Mouse (Mus musculus) lung, adult 2 months (tissue): ENCODE results near the gene Ddx11. TPM values are rescaled to one million over a fixed set of nuclear protein-coding genes. Genes with fewer than 3 reads are reported as not detected.

Experiments used
- DNase-seq: peaks from one replicate; pipeline ENCODE4 v3.0.0; 2022
- H3K4me1 ChIP-seq: fragments of 200-500 bp; 2 replicates; pipeline ENCODE4 v1.6.1; 2011; ENCODE audit warnings: low read length; ENCODE audit not compliant: control insufficient read depth, insufficient read depth
- H3K4me3 ChIP-seq: fragments of 200-500 bp; replicated peaks from 2 replicates; pipeline ENCODE3; 2011; ENCODE audit warnings: low read depth, mild to moderate bottlenecking, control low read depth, low read length; ENCODE audit errors: extremely low read depth
- CTCF ChIP-seq: fragments of 200-500 bp; IDR thresholded peaks from 2 replicates; pipeline ENCODE4 v1.5.1; 2011; ENCODE audit warnings: mild to moderate bottlenecking, low read length, control low read depth; ENCODE audit not compliant: insufficient read depth
- POLR2A ChIP-seq: fragments of 200-500 bp; IDR thresholded peaks from 2 replicates; pipeline ENCODE4 v1.6.1; 2011; ENCODE audit warnings: low read depth, mild to moderate bottlenecking, control low read depth, low read length, borderline replicate concordance; ENCODE audit errors: extremely low read depth
- WGBS: fragments of 180-500 bp; shearing (Covaris S2); methylation state at CpG from one replicate; pipeline ENCODE4 v1.1.7; 2018; 5-methylcytosine and 5-hydroxymethylcytosine counted together
- polyA plus RNA-seq: library from polyadenylated mRNA; depleted of rRNA; stranded (reverse); fragments of >200 nt; gene quantifications from 2 replicates; pipeline ENCODE4 v1.2.3, GENCODE M21; 2012

Gene Ddx11
- polyA plus RNA-seq, 1 experiment: 4.4 TPM

DNA sequence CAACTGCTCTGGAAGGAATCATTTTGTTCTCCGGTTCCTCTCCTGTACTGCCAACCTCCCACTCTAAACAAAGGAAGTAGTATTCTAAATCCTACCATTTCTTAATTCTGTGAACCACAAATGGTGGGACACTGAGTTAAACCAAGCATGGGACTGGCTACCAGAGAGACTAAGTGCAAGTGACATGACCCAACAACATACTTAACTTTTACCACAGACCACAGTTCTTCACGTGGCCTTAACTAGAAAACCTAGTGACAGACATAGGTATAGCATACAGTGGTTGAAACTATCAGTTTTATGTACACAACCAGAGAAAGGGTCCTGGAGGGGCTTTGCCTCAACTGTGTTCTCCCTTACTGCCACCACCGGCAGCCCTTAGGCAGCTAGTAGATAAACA is 30.7 kb upstream of the Ddx11 start:
- peaks cover 9% of the 10 kb centered on the region for H3K4me1 ChIP-seq
- TF ChIP-seq CTCF (no peak), POLR2A (no peak)
- no peak for DNase-seq
- WGBS: 47% methylated on average over 3 of the region's 3 CpGs
- no peak overlapping the region for H3K4me3 ChIP-seq

- peak overlapping the region; percentile 91 for H3K4me3 ChIP-seq
- H3K4me1 ChIP-seq: peaks cover 7% of the 10 kb centered on the region
- TF ChIP-seq POLR2A (no peak), CTCF (no peak)
- WGBS: under 1% methylated on average over 41 of the region's 41 CpGs
- DNase-seq: peak; percentile 80
Observed at GRCm38 (mm10) chr17:66100566-66101379, 22.5 kb upstream of the Ddx11 start.

- TF ChIP-seq CTCF: peak; percentile 73
- TF ChIP-seq POLR2A: peak; percentile 62; the same call in 1 of the 2 replicates
- Histone ChIP-seq H3K4me1 (peaks cover 7% of the 10 kb centered on the region), H3K4me3 (peak within 1 kb of the TSS; percentile 91)
- peak; percentile 86 for DNase-seq
- under 1% methylated on average over 67 of the region's 67 CpGs for WGBS
Observed at GRCm38 (mm10) chr17:66101380-66102330, 21.7 kb upstream of the Ddx11 start, which contains the start of gene Ndufv2. Ndufv2 (minus strand) TSS chr17:66101559.

GRCm38 (mm10) chr17:66104076-66104475 is 19.2 kb upstream of the Ddx11 start:
- DNase-seq: no peak
- no peak for TF ChIP-seq POLR2A
- TF ChIP-seq CTCF: no peak
- no peak overlapping the region for H3K4me3 ChIP-seq
- H3K4me1 ChIP-seq: peaks cover 7% of the 10 kb centered on the region
- 84% methylated on average over 7 of the region's 7 CpGs for WGBS

DNA sequence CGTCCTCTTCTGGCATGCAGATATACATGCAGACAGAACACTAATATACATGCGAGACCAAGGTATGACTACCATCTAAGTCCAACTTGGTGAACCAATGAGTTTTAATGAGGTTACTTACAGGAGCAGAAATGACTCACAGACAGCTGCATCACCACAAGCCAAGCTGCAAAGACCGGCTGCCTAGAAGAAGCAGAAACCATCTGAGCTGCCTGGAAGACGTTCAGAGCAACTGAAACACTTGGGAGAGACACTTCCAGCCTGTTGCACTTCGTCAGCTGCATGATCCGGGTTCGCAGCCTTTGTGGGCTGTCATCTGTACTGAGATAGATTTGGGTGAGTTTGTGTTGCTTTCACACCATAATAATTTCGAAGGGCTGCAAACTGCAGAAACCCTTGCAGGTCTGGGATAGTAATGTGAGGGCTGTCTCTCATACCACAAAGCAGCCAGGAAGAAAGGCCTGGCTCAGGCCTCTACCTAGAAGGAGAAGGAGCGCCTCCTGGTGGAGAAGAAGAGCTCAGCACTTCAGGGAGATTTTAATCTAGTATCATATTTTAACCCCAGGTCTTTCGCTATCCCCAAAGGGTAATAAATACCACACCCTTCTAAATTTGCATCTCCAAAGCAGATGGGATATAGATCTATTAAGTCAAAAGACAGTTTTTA is 16.6 kb upstream of the Ddx11 start:
- 47% methylated on average over 10 of the region's 10 CpGs for WGBS
- TF ChIP-seq CTCF (peak; percentile 79), POLR2A (no peak)
- peak; percentile 51 for DNase-seq
- Histone ChIP-seq H3K4me3 (no peak overlapping the region), H3K4me1 (no peaks in the 10 kb centered on the region)

DNA sequence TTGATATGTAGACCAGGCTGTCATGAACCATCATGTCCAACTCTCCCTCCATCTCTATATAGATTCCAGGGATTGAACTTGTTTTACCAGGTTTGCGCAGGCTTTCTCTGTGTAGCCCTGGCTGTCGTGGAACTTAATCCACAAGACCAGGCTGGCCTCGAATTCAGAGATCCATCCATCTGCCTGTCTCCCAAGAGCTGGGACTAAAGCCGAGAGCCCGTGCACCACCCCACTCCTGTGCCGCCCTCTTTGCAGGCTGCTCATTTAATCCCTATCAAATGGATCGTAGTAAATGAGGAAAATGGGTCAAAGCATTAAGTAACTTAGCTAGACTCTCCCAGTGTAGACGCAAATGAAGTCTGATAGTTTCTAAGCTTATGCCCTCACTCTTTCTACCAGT is 15.9 kb upstream of the Ddx11 start:
- 63% methylated on average over 8 of the region's 8 CpGs for WGBS
- no peak overlapping the region for H3K4me3 ChIP-seq
- H3K4me1 ChIP-seq: no peaks in the 10 kb centered on the region
- no peak for DNase-seq
- no peak for TF ChIP-seq CTCF
- no peak for TF ChIP-seq POLR2A

DNA sequence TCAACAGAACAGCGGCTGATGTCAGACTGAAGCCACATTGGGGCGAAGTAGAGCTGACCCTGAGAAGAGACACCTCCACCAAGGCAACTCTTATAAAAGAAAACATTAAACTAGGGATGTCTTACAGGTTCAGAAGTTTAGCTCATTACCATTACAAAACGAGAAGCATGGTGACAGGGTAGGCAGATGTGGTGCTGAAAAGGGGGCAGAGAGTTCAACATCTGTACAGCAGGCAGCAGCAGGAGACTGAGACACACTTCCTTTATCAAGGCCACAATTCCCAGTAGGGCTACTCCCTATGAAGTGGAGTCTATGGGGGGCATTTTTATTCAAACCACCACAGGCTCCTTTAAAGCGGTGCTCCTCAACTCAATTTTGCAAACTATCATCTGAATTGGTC is 15.1 kb upstream of the Ddx11 start:
- no peak overlapping the region for H3K4me3 ChIP-seq
- WGBS: 78% methylated on average over 4 of the region's 4 CpGs
- no peak for DNase-seq
- TF ChIP-seq POLR2A (no peak), CTCF (no peak)
- no peaks in the 10 kb centered on the region for H3K4me1 ChIP-seq

GRCm38 (mm10) chr17:66110746-66111145 is 12.6 kb upstream of the Ddx11 start:
- Histone ChIP-seq H3K4me3 (no peak overlapping the region), H3K4me1 (no peaks in the 10 kb centered on the region)
- TF ChIP-seq POLR2A (no peak), CTCF (no peak)
- peak; percentile 14 for DNase-seq
- WGBS: 13% methylated on average over 6 of the region's 6 CpGs

- H3K4me1 ChIP-seq: no peaks in the 10 kb centered on the region
- TF ChIP-seq CTCF (no peak), POLR2A (peak; percentile 31; the same call in 1 of the 2 replicates)
- WGBS: 1% methylated on average over 41 of the region's 41 CpGs
- H3K4me3 ChIP-seq: peak within 1 kb of the TSS; percentile 95
- DNase-seq: peak; percentile 82
Observed at GRCm38 (mm10) chr17:66111402-66111959, 11.8 kb upstream of the Ddx11 start, which contains the start of gene Washc1. Washc1 (plus strand) TSS chr17:66111545.

DNA sequence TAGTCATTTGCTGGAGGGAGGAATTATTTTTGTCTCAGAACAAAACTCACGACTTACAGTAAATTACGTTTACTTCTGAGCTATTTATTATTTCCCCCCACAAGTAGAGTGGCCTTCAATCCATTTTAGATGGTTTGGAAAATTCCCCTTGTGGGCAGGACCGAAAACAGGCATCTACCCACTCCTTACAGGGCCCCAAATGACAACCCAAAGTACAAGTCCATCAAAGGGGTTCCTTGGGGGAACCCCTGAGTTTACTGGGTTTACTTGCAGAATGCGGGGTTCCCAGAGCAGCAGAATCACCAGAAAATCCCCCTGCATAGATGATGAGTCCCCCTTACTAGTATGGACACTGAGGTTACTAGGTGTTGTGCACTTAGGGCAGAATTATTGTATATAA is 11.2 kb upstream of the Ddx11 start:
- H3K4me3 ChIP-seq: peak overlapping the region; percentile 95
- WGBS: 22% methylated on average over 4 of the region's 4 CpGs
- no peak for DNase-seq
- TF ChIP-seq CTCF (no peak), POLR2A (no peak)
- no peaks in the 10 kb centered on the region for H3K4me1 ChIP-seq
